Mouse (Mus musculus): ENCODE measurements around the gene Kcnc1. TPM values are rescaled to one million over a fixed set of nuclear protein-coding genes. Genes with fewer than 3 reads are reported as not detected.

Gene Kcnc1
- polyA plus RNA-seq, 1 experiment from 2014 or later, result 0.06 TPM

GRCm38 (mm10) chr7:46410727-46411126 lies 14.4 kb downstream of the Kcnc1 start:
- Histone ChIP-seq H3K4me2 (ENCODE audit: low read depth, low read length) (no peak overlapping the region), H3K9me3 (replicated peaks; ENCODE audit: control insufficient read depth, low read length) (no peaks in the 10 kb centered on the region), H3K27me3 (ENCODE audit: control insufficient read depth, insufficient read depth, low read depth, low read length) (no peaks in the 10 kb centered on the region), H3K27ac (ENCODE audit: low read length) (no peak overlapping the region), H3K4me1 (ENCODE audit: control insufficient read depth, low read depth, low read length) (no peaks in the 10 kb centered on the region), H3K4me3 (ENCODE audit: low read depth, low read length) (no peak overlapping the region), H3K36me3 (ENCODE audit: control insufficient read depth, insufficient read depth) (no peaks in the 10 kb centered on the region), H3K9ac (ENCODE audit: low read depth, low read length) (no peak overlapping the region)
- no peak for ATAC-seq (ENCODE audit: low read depth)
- WGBS (ENCODE audit: insufficient replicate concordance), result 67% methylated on average over 6 of the region's 6 CpGs

DNA sequence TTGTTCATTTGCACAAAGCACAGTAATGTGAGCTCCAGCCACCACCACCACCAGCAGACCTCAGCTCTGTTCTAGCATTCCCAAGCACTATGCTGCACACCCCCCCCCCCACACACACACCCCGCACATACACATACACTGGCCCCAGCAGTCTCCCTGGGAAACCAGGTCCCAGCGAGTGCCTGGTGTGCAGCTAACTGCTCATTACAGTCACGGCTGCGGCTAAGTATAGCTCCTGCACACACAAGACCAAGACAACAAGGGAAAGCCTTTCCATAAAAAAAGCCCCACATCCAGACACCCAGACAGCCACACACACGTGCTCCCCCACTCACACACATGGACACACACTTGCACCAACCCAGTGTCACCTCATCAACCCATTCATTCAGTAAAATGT lies 16.5 kb downstream of the Kcnc1 start:
- ATAC-seq (ENCODE audit: low read depth), result no peak
- 50% methylated on average over 5 of the region's 5 CpGs for WGBS (ENCODE audit: insufficient replicate concordance)
- Histone ChIP-seq H3K36me3 (ENCODE audit: control insufficient read depth, insufficient read depth) (no peaks in the 10 kb centered on the region), H3K9me3 (replicated peaks; ENCODE audit: control insufficient read depth, low read length) (no peaks in the 10 kb centered on the region), H3K4me1 (ENCODE audit: control insufficient read depth, low read depth, low read length) (no peaks in the 10 kb centered on the region), H3K27me3 (ENCODE audit: control insufficient read depth, insufficient read depth, low read depth, low read length) (no peaks in the 10 kb centered on the region), H3K9ac (ENCODE audit: low read depth, low read length) (no peak overlapping the region), H3K4me3 (ENCODE audit: low read depth, low read length) (no peak overlapping the region), H3K27ac (ENCODE audit: low read length) (no peak overlapping the region), H3K4me2 (ENCODE audit: low read depth, low read length) (no peak overlapping the region)

GRCm38 (mm10) chr7:46413959-46414725 lies 17.8 kb downstream of the Kcnc1 start:
- Histone ChIP-seq H3K36me3 (ENCODE audit: control insufficient read depth, insufficient read depth) (no peaks in the 10 kb centered on the region), H3K9me3 (replicated peaks; ENCODE audit: control insufficient read depth, low read length) (no peaks in the 10 kb centered on the region), H3K4me3 (ENCODE audit: low read depth, low read length) (no peak overlapping the region), H3K4me2 (ENCODE audit: low read depth, low read length) (no peak overlapping the region), H3K27me3 (ENCODE audit: control insufficient read depth, insufficient read depth, low read depth, low read length) (no peaks in the 10 kb centered on the region), H3K4me1 (ENCODE audit: control insufficient read depth, low read depth, low read length) (no peaks in the 10 kb centered on the region), H3K9ac (ENCODE audit: low read depth, low read length) (no peak overlapping the region), H3K27ac (ENCODE audit: low read length) (no peak overlapping the region)
- no peak for ATAC-seq (ENCODE audit: low read depth)
- 53% methylated on average over 6 of the region's 6 CpGs for WGBS (ENCODE audit: insufficient replicate concordance)

DNA sequence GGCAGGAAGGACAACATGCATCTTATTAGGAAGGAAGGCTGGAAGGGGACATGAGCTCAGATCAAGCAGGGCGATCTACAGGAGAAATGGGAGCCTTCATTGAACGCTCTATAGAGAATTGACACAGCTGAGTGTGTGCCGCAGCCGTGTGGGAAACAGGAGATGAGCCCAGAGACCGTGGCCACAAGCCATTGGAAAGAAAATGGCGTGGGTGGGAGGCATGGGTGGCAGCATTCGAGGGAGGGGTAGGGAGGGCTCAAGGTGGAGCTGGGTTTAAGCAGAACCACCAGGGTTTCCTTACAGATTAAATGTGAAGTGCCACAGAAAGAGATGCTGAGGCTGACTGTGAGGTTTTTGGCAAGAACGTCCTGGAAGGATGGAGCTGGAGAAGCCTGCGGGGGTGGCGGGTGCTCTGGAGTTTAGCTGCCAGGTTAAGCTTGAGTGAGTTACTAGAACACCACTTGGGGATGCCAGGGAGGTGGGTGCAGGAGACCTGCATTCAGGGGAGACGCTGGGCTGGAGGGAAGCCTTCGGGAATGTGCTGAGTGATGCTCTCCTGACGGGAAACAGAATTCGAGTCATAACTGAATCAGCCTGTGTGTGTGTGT lies 19.6 kb downstream of the Kcnc1 start:
- no peaks in the 10 kb centered on the region for H3K27me3 ChIP-seq (ENCODE audit: control insufficient read depth, insufficient read depth, low read depth, low read length)
- no peaks in the 10 kb centered on the region for H3K9me3 ChIP-seq (replicated peaks; ENCODE audit: control insufficient read depth, low read length)
- 61% methylated on average over 14 of the region's 14 CpGs for WGBS (ENCODE audit: insufficient replicate concordance)
- ATAC-seq (ENCODE audit: low read depth), result no peak
- no peaks in the 10 kb centered on the region for H3K4me1 ChIP-seq (ENCODE audit: control insufficient read depth, low read depth, low read length)
- no peak overlapping the region for H3K4me3 ChIP-seq (ENCODE audit: low read depth, low read length)
- no peak overlapping the region for H3K4me2 ChIP-seq (ENCODE audit: low read depth, low read length)
- no peaks in the 10 kb centered on the region for H3K36me3 ChIP-seq (ENCODE audit: control insufficient read depth, insufficient read depth)
- no peak overlapping the region for H3K27ac ChIP-seq (ENCODE audit: low read length)
- H3K9ac ChIP-seq (ENCODE audit: low read depth, low read length), result no peak overlapping the region

GRCm38 (mm10) chr7:46417467-46417866 lies 21.2 kb downstream of the Kcnc1 start:
- Histone ChIP-seq H3K36me3 (ENCODE audit: control insufficient read depth, insufficient read depth) (no peaks in the 10 kb centered on the region), H3K27me3 (ENCODE audit: control insufficient read depth, insufficient read depth, low read depth, low read length) (no peaks in the 10 kb centered on the region), H3K4me2 (ENCODE audit: low read depth, low read length) (no peak overlapping the region), H3K4me3 (ENCODE audit: low read depth, low read length) (no peak overlapping the region), H3K27ac (ENCODE audit: low read length) (no peak overlapping the region), H3K4me1 (ENCODE audit: control insufficient read depth, low read depth, low read length) (no peaks in the 10 kb centered on the region), H3K9me3 (replicated peaks; ENCODE audit: control insufficient read depth, low read length) (no peaks in the 10 kb centered on the region), H3K9ac (ENCODE audit: low read depth, low read length) (no peak overlapping the region)
- 50% methylated on average over 7 of the region's 7 CpGs for WGBS (ENCODE audit: insufficient replicate concordance)
- ATAC-seq (ENCODE audit: low read depth), result no peak

DNA sequence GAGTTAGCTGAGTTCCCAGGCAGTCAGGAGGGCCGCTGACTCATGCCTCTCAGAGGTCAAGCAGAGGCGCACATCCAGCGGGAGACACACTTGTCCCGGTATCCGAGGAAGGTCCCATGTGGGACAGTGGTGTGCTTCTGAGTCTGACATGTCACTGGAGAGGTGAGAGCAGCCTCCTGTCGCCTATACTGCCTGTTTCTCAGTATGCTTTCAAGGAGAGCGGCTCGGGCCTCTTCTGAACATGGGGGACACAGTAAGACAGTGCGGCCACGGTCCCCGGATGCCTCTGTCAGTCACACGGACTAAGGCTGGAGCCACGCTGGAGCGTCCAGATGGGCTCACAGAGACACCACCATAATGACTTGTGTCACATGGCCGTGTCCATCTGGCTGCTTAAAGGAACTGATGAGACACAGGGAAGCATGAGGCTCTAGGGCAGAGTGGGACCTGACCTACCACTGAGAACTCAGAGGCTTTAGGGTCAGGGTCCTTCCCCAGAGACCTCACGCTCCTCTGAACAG lies 21.9 kb downstream of the Kcnc1 start:
- no peak overlapping the region for H3K9ac ChIP-seq (ENCODE audit: low read depth, low read length)
- no peak overlapping the region for H3K4me3 ChIP-seq (ENCODE audit: low read depth, low read length)
- no peaks in the 10 kb centered on the region for H3K36me3 ChIP-seq (ENCODE audit: control insufficient read depth, insufficient read depth)
- H3K27ac ChIP-seq (ENCODE audit: low read length), result no peak overlapping the region
- no peaks in the 10 kb centered on the region for H3K27me3 ChIP-seq (ENCODE audit: control insufficient read depth, insufficient read depth, low read depth, low read length)
- no peaks in the 10 kb centered on the region for H3K9me3 ChIP-seq (replicated peaks; ENCODE audit: control insufficient read depth, low read length)
- no peak overlapping the region for H3K4me2 ChIP-seq (ENCODE audit: low read depth, low read length)
- no peak for ATAC-seq (ENCODE audit: low read depth)
- H3K4me1 ChIP-seq (ENCODE audit: control insufficient read depth, low read depth, low read length), result no peaks in the 10 kb centered on the region
- 61% methylated on average over 16 of the region's 16 CpGs for WGBS (ENCODE audit: insufficient replicate concordance)

GRCm38 (mm10) chr7:46421535-46421934 lies 25.2 kb downstream of the Kcnc1 start:
- WGBS (ENCODE audit: insufficient replicate concordance), result 29% methylated on average over 5 of the region's 5 CpGs
- no peaks in the 10 kb centered on the region for H3K36me3 ChIP-seq (ENCODE audit: control insufficient read depth, insufficient read depth)
- no peaks in the 10 kb centered on the region for H3K4me1 ChIP-seq (ENCODE audit: control insufficient read depth, low read depth, low read length)
- H3K27ac ChIP-seq (ENCODE audit: low read length), result no peak overlapping the region
- H3K9me3 ChIP-seq (replicated peaks; ENCODE audit: control insufficient read depth, low read length), result no peaks in the 10 kb centered on the region
- no peak overlapping the region for H3K4me2 ChIP-seq (ENCODE audit: low read depth, low read length)
- H3K9ac ChIP-seq (ENCODE audit: low read depth, low read length), result no peak overlapping the region
- H3K27me3 ChIP-seq (ENCODE audit: control insufficient read depth, insufficient read depth, low read depth, low read length), result no peaks in the 10 kb centered on the region
- ATAC-seq (ENCODE audit: low read depth), result no peak
- H3K4me3 ChIP-seq (ENCODE audit: low read depth, low read length), result no peak overlapping the region

GRCm38 (mm10) chr7:46422052-46422763 lies 25.9 kb downstream of the Kcnc1 start:
- ATAC-seq (ENCODE audit: low read depth), result no peak
- Histone ChIP-seq H3K9me3 (replicated peaks; ENCODE audit: control insufficient read depth, low read length) (no peaks in the 10 kb centered on the region), H3K9ac (ENCODE audit: low read depth, low read length) (no peak overlapping the region), H3K27me3 (ENCODE audit: control insufficient read depth, insufficient read depth, low read depth, low read length) (no peaks in the 10 kb centered on the region), H3K27ac (ENCODE audit: low read length) (no peak overlapping the region), H3K4me2 (ENCODE audit: low read depth, low read length) (no peak overlapping the region), H3K4me3 (ENCODE audit: low read depth, low read length) (no peak overlapping the region), H3K4me1 (ENCODE audit: control insufficient read depth, low read depth, low read length) (no peaks in the 10 kb centered on the region), H3K36me3 (ENCODE audit: control insufficient read depth, insufficient read depth) (no peaks in the 10 kb centered on the region)
- 59% methylated on average over 8 of the region's 8 CpGs for WGBS (ENCODE audit: insufficient replicate concordance)

Measured in liver, embryonic 16.5 days (tissue).